Mouse (Mus musculus) embryo, embryonic 10.5 days (tissue): ENCODE results near the gene Klhl35.

Experiments
- DNase-seq: peaks from one replicate; pipeline ENCODE4 v3.0.0-alpha.2; 2015; ENCODE audit warnings: low spot score

The Klhl35 gene

GRCm38 (mm10) chr7:99452859-99453258 lies 12.9 kb upstream of the Klhl35 start:
- no peak for DNase-seq

DNA sequence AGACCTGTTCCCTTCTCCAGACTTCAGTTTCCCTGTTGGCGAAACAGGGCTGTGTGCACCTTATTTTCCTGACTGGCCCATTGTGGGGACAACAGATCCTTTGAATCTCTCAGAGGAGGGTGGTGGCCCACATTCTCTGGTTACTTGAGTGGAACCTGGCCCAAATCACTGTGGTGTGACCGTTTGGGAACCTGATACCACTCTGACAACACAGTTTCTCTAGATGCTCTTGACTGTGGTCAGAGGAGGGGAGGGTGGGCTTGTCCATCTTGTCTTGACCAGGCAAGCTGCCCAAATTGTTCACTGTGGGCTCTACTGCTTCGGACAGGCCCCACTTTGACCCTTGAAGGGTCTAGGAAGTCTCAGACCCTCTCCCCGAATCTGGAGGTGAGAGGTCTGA lies 11.8 kb upstream of the Klhl35 start:
- no peak for DNase-seq

DNA sequence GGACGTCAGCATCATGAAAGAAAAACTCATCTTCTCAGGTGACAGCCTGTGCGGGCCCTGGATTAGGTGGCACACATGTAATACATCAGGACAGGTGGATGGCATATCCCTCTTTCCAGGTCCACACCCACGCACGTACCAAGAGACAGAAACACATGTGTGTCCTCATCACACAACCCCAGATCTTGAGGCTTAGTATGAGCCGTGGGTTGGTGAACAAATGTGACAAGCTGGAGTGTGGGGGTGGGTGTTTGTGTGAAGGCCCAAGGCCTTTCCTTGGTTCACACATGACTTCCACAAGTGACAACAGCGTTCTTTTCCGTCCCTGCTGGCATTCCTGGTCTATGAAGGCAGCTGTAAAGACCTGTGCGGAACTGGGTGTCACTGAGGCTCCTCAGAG lies 7.0 kb upstream of the Klhl35 start:
- no peak for DNase-seq

DNA sequence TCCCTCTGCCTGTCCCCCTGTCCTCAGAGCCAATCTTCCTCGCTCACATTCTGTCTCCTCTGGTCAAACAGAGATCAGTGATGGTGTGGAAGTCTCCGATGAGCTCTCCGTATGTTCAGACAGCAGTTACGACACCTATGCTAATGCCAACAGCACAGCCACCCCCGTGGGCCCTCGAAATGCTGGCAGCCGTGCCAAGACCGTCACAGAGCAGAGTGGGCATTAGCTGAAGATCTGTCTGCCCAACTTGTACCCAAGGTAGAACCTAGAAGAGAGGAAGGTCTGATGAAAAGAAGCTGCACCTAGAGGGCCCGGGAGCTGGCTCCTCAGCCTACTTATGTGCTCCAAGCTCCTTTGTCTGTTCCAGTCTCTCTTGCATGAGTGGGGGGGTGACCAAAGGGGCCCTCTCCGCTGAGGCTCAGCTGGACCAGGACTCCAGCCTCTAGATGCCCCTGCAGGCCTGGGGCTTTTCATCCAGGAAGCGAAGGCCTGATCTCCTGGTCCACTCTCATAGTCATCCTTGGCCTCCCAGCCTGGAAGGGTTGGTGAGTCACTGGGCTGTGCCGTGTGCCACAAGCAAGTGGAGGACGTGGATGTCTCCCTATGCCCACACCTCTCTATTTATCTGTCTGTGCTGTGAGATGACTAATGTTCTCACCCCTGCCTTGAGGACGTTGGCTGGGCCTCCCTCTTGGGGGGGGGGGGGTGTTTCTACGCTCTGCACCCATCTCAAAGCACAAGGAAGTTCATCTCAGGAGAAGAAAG lies 5.7 kb upstream of the Klhl35 start:
- no peak for DNase-seq

GRCm38 (mm10) chr7:99463120-99463519 lies 2.7 kb upstream of the Klhl35 start:
- no peak for DNase-seq

DNA sequence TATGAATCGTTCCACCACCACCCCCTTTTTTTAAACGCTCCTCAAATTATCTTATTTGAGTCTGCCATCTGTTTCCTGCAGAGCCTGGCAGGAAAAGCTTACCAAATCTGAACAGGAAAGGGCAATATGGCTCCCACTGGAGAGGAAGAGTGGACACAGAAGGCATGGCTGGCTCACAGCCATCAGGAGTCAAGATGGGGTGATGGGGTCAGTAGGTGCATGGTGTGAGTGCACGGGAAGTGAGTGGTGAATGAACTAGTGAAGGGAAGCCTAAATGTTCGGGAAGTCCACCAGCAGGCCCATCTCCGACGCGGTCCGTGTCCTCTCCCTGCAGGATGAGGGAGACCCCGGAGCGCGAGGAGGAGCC lies 2.1 kb downstream of the Klhl35 start:
- peak; percentile 50 for DNase-seq

- peak; percentile 81 for DNase-seq
Measured at GRCm38 (mm10) chr7:99468283-99469132, 2.7 kb downstream of the Klhl35 start.

DNA sequence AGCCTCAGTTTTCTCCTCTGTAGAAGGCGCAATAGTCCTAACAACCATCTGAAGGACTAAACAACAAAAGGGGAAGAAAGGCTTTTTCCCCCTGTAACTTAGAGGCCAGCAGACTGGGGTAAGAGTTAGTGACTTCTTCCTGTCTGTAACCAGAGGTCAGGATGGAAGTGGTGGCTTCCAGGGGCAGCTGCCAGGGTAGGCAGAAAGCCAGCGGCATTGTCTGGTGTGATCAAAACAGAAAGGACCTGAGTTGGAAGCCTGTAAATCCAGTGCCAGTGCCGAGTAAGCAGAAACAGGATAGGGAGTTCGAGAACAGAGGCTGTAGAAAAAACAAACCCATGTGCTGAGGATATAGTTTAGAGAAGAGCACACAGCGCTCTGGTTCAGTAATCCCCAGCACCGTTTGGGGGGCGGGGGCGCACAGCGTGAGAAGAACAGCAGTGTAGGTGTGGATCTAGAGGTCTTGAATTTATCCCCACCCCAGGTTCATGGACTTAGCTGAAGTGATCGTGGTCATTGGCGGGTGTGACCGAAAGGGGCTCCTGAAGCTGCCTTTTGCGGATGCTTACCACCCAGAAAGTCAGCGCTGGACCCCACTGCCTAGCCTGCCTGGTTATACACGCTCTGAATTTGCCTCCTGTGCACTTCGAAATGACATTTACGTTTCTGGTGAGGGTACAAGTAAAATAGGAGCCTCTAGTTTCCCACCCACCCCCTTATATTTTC lies 4.0 kb downstream of the Klhl35 start:
- DNase-seq: no peak

- DNase-seq: no peak
Measured at GRCm38 (mm10) chr7:99471578-99471977, 5.8 kb downstream of the Klhl35 start.

- no peak for DNase-seq
Measured at GRCm38 (mm10) chr7:99473638-99474407, 8.0 kb downstream of the Klhl35 start.

GRCm38 (mm10) chr7:99474836-99475561 lies 9.2 kb downstream of the Klhl35 start:
- DNase-seq: peak; percentile 54

DNA sequence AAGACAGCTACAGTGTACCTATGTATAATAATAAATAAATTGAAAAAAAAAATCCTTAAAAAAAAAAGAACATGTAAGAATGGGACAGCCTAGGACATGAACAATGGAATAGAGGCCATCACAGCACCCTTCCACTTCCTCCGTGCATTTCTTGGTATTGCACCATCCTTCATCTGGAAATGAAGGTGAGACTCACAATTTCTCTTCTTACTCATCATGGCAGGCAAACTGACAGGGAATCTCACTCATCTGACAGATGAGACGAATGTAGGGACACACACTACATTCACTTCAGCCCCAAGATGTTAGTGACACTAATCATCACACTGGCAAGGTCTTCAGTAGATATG lies 9.7 kb downstream of the Klhl35 start:
- DNase-seq: no peak

GRCm38 (mm10) chr7:99476558-99477114 lies 10.8 kb downstream of the Klhl35 start:
- no peak for DNase-seq

- no peak for DNase-seq
Measured at GRCm38 (mm10) chr7:99477235-99477634, 11.4 kb downstream of the Klhl35 start.

DNA sequence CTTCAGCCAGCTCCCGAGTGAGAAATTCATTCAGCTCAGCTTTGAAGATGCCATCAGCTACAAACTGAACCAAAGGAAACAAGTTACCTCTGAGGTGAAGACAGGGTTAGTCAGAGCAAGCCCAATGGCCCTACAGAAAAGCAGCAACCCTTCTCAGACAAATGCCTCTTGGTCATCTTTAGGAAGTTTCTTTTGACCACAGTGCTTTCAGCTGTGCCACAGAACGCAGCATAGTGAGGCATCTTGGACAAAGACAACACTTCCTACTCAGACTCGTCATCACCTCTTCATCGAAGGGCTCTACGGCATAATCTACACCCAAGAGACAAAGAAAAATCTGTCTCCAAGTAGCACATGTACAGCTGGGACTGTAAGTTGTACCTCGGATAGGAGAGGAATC lies 16.8 kb downstream of the Klhl35 start:
- no peak for DNase-seq

DNA sequence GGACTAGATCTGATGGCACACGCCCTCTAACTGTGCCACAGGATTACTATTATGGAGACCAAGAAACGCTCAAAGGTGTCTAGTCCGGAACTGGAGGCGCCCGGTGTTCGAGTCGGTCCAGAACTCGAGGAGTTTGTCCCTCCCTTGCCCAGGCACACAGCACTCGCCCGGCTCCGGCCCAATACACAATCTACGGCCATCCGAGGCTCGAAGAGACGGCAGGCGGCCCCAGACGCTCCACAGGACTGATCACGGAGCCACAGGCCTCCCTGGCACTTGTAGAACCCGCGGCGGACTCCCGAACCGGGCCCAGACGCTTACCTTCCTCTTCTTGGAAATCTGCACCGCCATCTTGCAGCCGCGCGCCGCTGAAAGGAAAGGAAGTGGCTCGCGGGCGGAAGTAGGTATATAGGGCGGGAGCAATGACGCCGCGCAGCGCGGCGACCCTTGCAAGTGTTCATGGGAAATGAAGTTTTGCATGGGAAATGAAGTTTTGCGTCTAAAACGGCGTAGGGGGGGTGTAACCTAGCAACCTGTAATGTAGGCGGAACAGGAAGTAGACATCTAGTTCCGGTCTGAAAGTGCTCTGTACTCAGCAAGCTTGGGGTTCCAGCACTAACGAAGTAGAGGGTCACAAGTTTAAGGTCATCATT lies 17.6 kb downstream of the Klhl35 start, which contains the start of gene Rps3:
Gene Rps3 (minus strand): TSS at position 468 of the 653 bp plus-strand sequence.
- peak; percentile 99 for DNase-seq

DNA sequence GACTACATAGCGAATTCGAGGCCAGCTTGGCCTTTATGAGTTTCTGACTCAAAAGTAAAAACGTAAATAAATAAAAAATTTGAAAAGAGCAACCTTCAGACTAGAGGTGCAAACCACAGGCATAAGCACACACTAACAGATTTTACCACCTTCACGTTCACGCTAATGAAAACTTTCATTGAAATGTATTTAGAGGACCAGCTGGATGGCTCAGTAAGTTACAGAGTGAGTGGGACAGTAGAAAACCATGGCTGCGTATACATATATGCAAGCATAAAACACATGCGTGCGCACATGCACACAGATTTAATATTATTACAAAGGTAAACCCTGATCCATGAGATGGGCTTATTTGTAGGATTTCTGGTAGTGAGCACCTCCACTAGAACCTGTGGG lies 18.1 kb downstream of the Klhl35 start:
- no peak for DNase-seq

- no peak for DNase-seq
Measured at GRCm38 (mm10) chr7:99484679-99485078, 18.9 kb downstream of the Klhl35 start.

GRCm38 (mm10) chr7:99489708-99490107 lies 23.9 kb downstream of the Klhl35 start:
- no peak for DNase-seq

DNA sequence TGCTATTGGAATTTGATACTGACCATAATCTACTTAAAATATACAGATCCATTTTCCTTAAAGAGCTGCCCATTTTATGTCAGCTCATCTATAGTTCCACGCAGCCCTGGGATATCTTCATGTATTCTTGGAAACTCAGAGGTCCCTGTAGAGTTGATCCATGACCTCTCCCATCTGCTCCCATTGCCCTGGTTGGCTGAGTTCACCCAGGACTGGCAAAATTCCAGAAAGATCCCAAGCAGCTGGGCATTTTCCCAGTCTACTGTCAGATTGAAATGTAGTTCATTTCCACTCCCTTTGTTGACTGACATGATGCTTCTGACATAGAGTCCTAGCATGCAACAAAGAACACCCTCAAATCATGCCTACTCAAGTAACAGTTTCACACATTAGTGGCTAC lies 33.3 kb downstream of the Klhl35 start:
- DNase-seq: no peak
